Mouse (Mus musculus) layer of hippocampus, adult 18-20 months (tissue): Measurements from ENCODE around the gene Gm28372. TPM values are rescaled to one million over a fixed set of nuclear protein-coding genes. Genes with fewer than 3 reads are reported as not detected.
A peak's percentile ranks its signal among the peaks of the same experiment; 100 is the strongest.

Experiments used
- DNase-seq, 2 experiments: peaks; one replicate each; pipeline ENCODE4 v3.0.0; 2022; ENCODE audit warnings: low spot score in 2 of 2
- total RNA-seq, 2 experiments: library from RNA; stranded (reverse); gene quantifications; 2 replicates each; pipeline ENCODE4 v1.2.3; 2021

Gene Gm28372
- total RNA-seq, 2 experiments from 2014 or later = not detected

- peak; percentile 73 to 81 for DNase-seq
These were observed 45.4 kb downstream of the Gm28372 start for GRCm38 (mm10) chr2:130450434-130450796.

- DNase-seq = no peak
These were observed 46.2 kb downstream of the Gm28372 start for GRCm38 (mm10) chr2:130451086-130451726.

DNA sequence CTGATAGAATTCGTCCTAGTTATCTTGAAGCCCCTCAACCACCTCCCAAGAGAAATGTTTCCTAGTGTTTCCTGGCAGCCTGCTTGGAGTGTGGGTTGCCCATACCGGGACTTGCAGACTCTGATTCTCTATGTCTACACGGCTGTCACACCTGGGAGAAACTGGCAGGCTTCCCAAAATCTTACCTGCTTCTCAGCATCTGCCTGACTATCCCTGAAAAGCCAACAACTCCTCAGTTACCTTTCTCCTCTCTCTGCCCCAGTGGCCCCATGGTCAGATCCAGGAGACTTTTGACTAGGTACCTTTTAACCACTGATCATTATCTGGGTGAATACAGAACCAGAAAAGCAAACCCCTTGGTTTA is 46.7 kb downstream of the Gm28372 start:
- no peak for DNase-seq

DNA sequence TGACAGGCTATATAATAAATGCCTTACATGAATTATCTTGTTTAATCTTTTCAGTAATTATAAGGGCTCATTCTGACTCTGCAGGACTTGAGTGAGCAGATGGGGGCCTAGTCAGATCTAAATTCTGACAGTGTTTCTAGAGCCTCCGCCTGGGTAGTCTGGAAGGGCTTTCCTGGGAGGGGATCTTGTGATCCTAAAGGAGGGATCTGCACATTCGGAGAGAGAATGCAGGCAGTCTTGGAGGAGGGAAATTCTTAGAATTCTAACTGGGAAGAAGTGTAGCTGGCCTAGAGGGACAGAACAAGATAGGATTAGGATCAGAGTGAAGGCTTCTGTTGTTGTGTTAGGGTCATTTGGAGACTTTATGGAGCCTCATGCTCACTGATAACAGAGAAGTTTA is 47.2 kb downstream of the Gm28372 start:
- DNase-seq = no peak

GRCm38 (mm10) chr2:130453421-130453820 is 48.4 kb downstream of the Gm28372 start:
- no peak for DNase-seq

GRCm38 (mm10) chr2:130454748-130455370 is 49.8 kb downstream of the Gm28372 start:
- DNase-seq = peak in 1 of 2 experiments; percentile 63

Other genes with a start within 250 kb of the Gm28372 start
- gene Snrpb, start 225.8 kb upstream of the Gm28372 start, total RNA-seq = 100 to 1,000 TPM; 113 to 115 TPM
- under 1 TPM in 1 of 2 experiments, not detected in 1; 0.12 TPM for gene Tmc2, start 210.0 kb upstream of the Gm28372 start, total RNA-seq
- 100 to 1,000 TPM; 122 to 153 TPM for gene Nop56, start 130.8 kb upstream of the Gm28372 start, total RNA-seq
- 100 to 1,000 TPM; 316 to 319 TPM for gene Idh3b, start 120.7 kb upstream of the Gm28372 start, total RNA-seq
- gene Ebf4, start 110.1 kb upstream of the Gm28372 start, total RNA-seq = 1 to 10 TPM; 9.1 to 10.0 TPM
- 1 to 10 TPM; 5.8 to 7.3 TPM for gene Cpxm1, start 7.7 kb upstream of the Gm28372 start, total RNA-seq
- gene 1700020A23Rik, start within 50 bp of the Gm28372 start, total RNA-seq = not detected
- not detected for gene Tmem239, start 1.2 kb downstream of the Gm28372 start, total RNA-seq
- 10 to 100 TPM; 85.2 to 87.8 TPM for gene Vps16, start 19.1 kb downstream of the Gm28372 start, total RNA-seq
- 10 to 100 TPM; 23.1 to 23.4 TPM for gene Pced1a, start 19.5 kb downstream of the Gm28372 start, total RNA-seq
- 100 to 1,000 TPM; 327 to 330 TPM for gene Ptpra, start 45.0 kb downstream of the Gm28372 start, total RNA-seq
- 10 to 100 TPM; 81.6 to 85.7 TPM for gene Mrps26, start 158.5 kb downstream of the Gm28372 start, total RNA-seq
- not detected for gene Oxt, start 170.9 kb downstream of the Gm28372 start, total RNA-seq
- gene Avp, start 177.3 kb downstream of the Gm28372 start, total RNA-seq = 1 to 10 TPM; 1.4 to 1.5 TPM
- gene Fastkd5, start 224.8 kb downstream of the Gm28372 start, total RNA-seq = 10 to 100 TPM in 1 of 2 experiments, 1 to 10 TPM in 1; 9.6 to 10.4 TPM
- 10 to 100 TPM in 1 of 2 experiments, 1 to 10 TPM in 1; 9.3 to 11.2 TPM for gene Ubox5, start 224.8 kb downstream of the Gm28372 start, total RNA-seq
- 100 to 1,000 TPM; 193 to 196 TPM for gene Lzts3, start 237.6 kb downstream of the Gm28372 start, total RNA-seq